Mouse (Mus musculus) cerebellum, postnatal 10 days (tissue): ENCODE results near the gene Tmem82.
A peak's percentile ranks its signal among the peaks of the same experiment; 100 is the strongest.

Source experiments
- DNase-seq, 2 experiments: peaks; one replicate each; pipeline ENCODE4 v3.0.0; 2021; ENCODE audit warnings: mixed read lengths in 2 of 2

Gene Tmem82

GRCm38 (mm10) chr4:141605861-141606260, 12.6 kb downstream of the Tmem82 start, which contains the start of gene Fblim1:
Gene Fblim1 (minus strand): TSS chr4:141606096.
- DNase-seq = no peak

- DNase-seq = no peak
These were observed 13.0 kb downstream of the Tmem82 start for GRCm38 (mm10) chr4:141605421-141605820.

GRCm38 (mm10) chr4:141604493-141604892, 13.9 kb downstream of the Tmem82 start:
- DNase-seq = peak in 1 of 2 experiments; percentile 49

GRCm38 (mm10) chr4:141603921-141604320, 14.5 kb downstream of the Tmem82 start:
- no peak for DNase-seq

GRCm38 (mm10) chr4:141602523-141603223, 15.8 kb downstream of the Tmem82 start:
- DNase-seq = no peak

GRCm38 (mm10) chr4:141601148-141601862, 17.1 kb downstream of the Tmem82 start:
- peak; percentile 44 to 55 for DNase-seq

- no peak for DNase-seq
These were observed 18.1 kb downstream of the Tmem82 start for GRCm38 (mm10) chr4:141600364-141600763.

- DNase-seq = peak; percentile 63 to 68
These were observed 18.9 kb downstream of the Tmem82 start for GRCm38 (mm10) chr4:141599251-141600141.

- no peak for DNase-seq
These were observed 19.6 kb downstream of the Tmem82 start for GRCm38 (mm10) chr4:141598894-141599250.

GRCm38 (mm10) chr4:141598199-141598893, 20.1 kb downstream of the Tmem82 start:
- no peak for DNase-seq

GRCm38 (mm10) chr4:141596700-141597328, 21.6 kb downstream of the Tmem82 start:
- no peak for DNase-seq

GRCm38 (mm10) chr4:141595605-141596268, 22.7 kb downstream of the Tmem82 start:
- peak; percentile 39 to 46 for DNase-seq

GRCm38 (mm10) chr4:141595138-141595537, 23.3 kb downstream of the Tmem82 start:
- no peak for DNase-seq

GRCm38 (mm10) chr4:141591547-141591946, 26.9 kb downstream of the Tmem82 start:
- peak; percentile 44 to 66 for DNase-seq

GRCm38 (mm10) chr4:141583919-141584318, 34.5 kb downstream of the Tmem82 start:
- no peak for DNase-seq

GRCm38 (mm10) chr4:141581051-141581450, 37.4 kb downstream of the Tmem82 start:
- DNase-seq = peak in 1 of 2 experiments; percentile 37

- DNase-seq = no peak
These were observed 39.6 kb downstream of the Tmem82 start for GRCm38 (mm10) chr4:141578833-141579232.

- DNase-seq = peak in 1 of 2 experiments; percentile 28
These were observed 41.6 kb downstream of the Tmem82 start for GRCm38 (mm10) chr4:141576877-141577276.

GRCm38 (mm10) chr4:141576404-141576803, 42.0 kb downstream of the Tmem82 start:
- DNase-seq = no peak

- DNase-seq = peak; percentile 94 to 96
These were observed 43.4 kb downstream of the Tmem82 start for GRCm38 (mm10) chr4:141574789-141575702.
